Mouse (Mus musculus): Measurements from ENCODE around the gene Ppfia1. TPM values are rescaled to one million over a fixed set of nuclear protein-coding genes. Genes with fewer than 3 reads are reported as not detected.

The Ppfia1 gene
- total RNA-seq, 2 experiments from 2014 or later, result 38.2 to 43.0 TPM

DNA sequence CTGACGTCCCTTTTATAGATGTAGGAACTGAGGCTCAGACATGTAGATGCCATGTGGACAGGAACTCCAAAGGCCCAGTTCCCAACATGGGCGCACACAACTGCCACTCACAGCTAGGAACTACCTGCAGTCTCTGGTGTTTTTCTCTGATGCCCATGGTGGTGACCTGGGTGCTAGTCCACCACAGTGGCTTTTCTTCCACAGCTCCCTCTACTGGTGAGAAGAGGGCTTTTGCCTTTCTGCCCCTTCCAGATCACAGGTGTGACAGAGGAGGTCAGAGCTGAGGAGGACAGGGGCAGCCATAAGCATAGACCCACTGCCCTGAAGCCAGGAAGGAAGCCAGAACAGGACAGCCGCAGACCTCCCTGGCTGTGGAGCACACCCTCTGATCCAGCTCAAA, 126.1 kb downstream of the Ppfia1 start:
- peak; percentile 74 for TF ChIP-seq CTCF (conservative IDR thresholded peaks at IDR 0.05)
- DNase-seq (ENCODE audit: low spot score in 2 of 2), result no peak

More for the DNA sequence above, 126.1 kb downstream of the Ppfia1 start:
- Histone ChIP-seq H3K27ac (no peak overlapping the region), H3K4me3 (no peak overlapping the region)

Other genes with a start within 250 kb of the Ppfia1 start
- gene Cttn, start 82.7 kb downstream of the Ppfia1 start, total RNA-seq (2021), result 100 to 1,000 TPM; 179 to 181 TPM
- 1 to 10 TPM; 1.9 to 2.3 TPM for gene Fadd, start 28.7 kb upstream of the Ppfia1 start, total RNA-seq (2021)
- gene Ano1, start 198.2 kb upstream of the Ppfia1 start, total RNA-seq (2021), result 1 to 10 TPM; 2.7 to 3.5 TPM